Mouse (Mus musculus) heart, embryonic 15.5 days (tissue): ENCODE results near the gene Golga4. TPM values are rescaled to one million over a fixed set of nuclear protein-coding genes. Genes with fewer than 3 reads are reported as not detected.

Source experiments
- ATAC-seq: fragments of 200-750 bp; cut with Nextera tagmentation; replicated peaks from 2 replicates; pipeline ENCODE4 v1.8.0; 2017; ENCODE audit warnings: low read depth, moderate TSS enrichment; ENCODE audit not compliant: insufficient number of reproducible peaks, insufficient read depth, low FRiP score
- H3K27ac ChIP-seq: fragments of 300-500 bp; sonication (generic); 2 replicates; pipeline ENCODE4 v1.5.1; 2015; ENCODE audit warnings: mild to moderate bottlenecking, inconsistent platforms
- H3K27me3 ChIP-seq: fragments of 300-500 bp; sonication (generic); 2 replicates; pipeline ENCODE4 v1.6.1; 2015; ENCODE audit warnings: inconsistent platforms
- H3K36me3 ChIP-seq: fragments of 300-500 bp; sonication (generic); 2 replicates; pipeline ENCODE4 v1.6.1; 2015; ENCODE audit warnings: mild to moderate bottlenecking, inconsistent platforms
- H3K4me1 ChIP-seq: fragments of 300-500 bp; sonication (generic); replicated peaks from 2 replicates; pipeline ENCODE4 v1.6.1; 2015; ENCODE audit warnings: inconsistent platforms
- H3K4me2 ChIP-seq: fragments of 300-500 bp; sonication (generic); 2 replicates; pipeline ENCODE4 v1.6.1; 2015; ENCODE audit warnings: inconsistent platforms, mild to moderate bottlenecking, moderate library complexity
- H3K4me3 ChIP-seq: fragments of 300-500 bp; sonication (generic); 2 replicates; pipeline ENCODE4 v1.5.1; 2015; ENCODE audit warnings: mild to moderate bottlenecking, inconsistent platforms
- H3K9ac ChIP-seq: fragments of 300-500 bp; sonication (generic); 2 replicates; pipeline ENCODE4 v1.6.1; 2015; ENCODE audit warnings: mild to moderate bottlenecking, inconsistent platforms
- H3K9me3 ChIP-seq: fragments of 300-500 bp; sonication (generic); replicated peaks from 2 replicates; pipeline ENCODE4 v1.6.1; 2016; ENCODE audit warnings: inconsistent platforms
- WGBS: fragments of 180-500 bp; shearing (Covaris S2); methylation state at CpG from one replicate; pipeline ENCODE4 v1.1.7; 2015; ENCODE audit warnings: mixed read lengths; 5-methylcytosine and 5-hydroxymethylcytosine counted together
- polyA plus RNA-seq: library from polyadenylated mRNA; unstranded; fragments of >200 nt; fragmentation: Nextera tagmentation; extraction: Ambion mirVana; gene quantifications from 2 replicates; pipeline ENCODE4 v1.2.1, GENCODE M21; 2015

Golga4 gene
- polyA plus RNA-seq, 1 experiment from 2014 or later = 46.1 TPM

- H3K27me3 ChIP-seq = 0 out of 2 replicates have a peak, but pooled peaks cover 7% of the 10 kb centered on the region
- peaks cover 61% of the 10 kb centered on the region for H3K4me1 ChIP-seq
- WGBS = 43% methylated on average over 4 of the region's 4 CpGs
- no peak overlapping the region for H3K9ac ChIP-seq
- 0 out of 2 replicates have a peak overlapping the region, but pooled peaks have one; percentile 1 for H3K4me3 ChIP-seq
- H3K9me3 ChIP-seq = no peaks in the 10 kb centered on the region
- H3K27ac ChIP-seq = peak overlapping the region; percentile 5; the same call in 1 of the 2 replicates
- H3K36me3 ChIP-seq = no peaks in the 10 kb centered on the region
- ATAC-seq = no peak
- peak overlapping the region; percentile 30; the same call in 1 of the 2 replicates for H3K4me2 ChIP-seq
These were observed 102.5 kb downstream of the Golga4 start for GRCm38 (mm10) chr9:118608556-118608955.

GRCm38 (mm10) chr9:118610060-118610459, 104.0 kb downstream of the Golga4 start:
- peaks cover 61% of the 10 kb centered on the region for H3K4me1 ChIP-seq
- no peak overlapping the region for H3K4me3 ChIP-seq
- H3K9ac ChIP-seq = no peak overlapping the region
- H3K27me3 ChIP-seq = no peaks in the 10 kb centered on the region
- H3K27ac ChIP-seq = 0 out of 2 replicates have a peak overlapping the region, but pooled peaks have one; percentile 18
- H3K36me3 ChIP-seq = no peaks in the 10 kb centered on the region
- no peak overlapping the region for H3K4me2 ChIP-seq
- H3K9me3 ChIP-seq = no peaks in the 10 kb centered on the region
- WGBS = 57% methylated on average over 10 of the region's 10 CpGs
- no peak for ATAC-seq

GRCm38 (mm10) chr9:118611111-118611541, 105.1 kb downstream of the Golga4 start:
- Histone ChIP-seq H3K27ac (peak overlapping the region; percentile 54), H3K4me2 (peak overlapping the region; percentile 53), H3K4me1 (peaks cover 53% of the 10 kb centered on the region), H3K36me3 (no peaks in the 10 kb centered on the region), H3K9ac (no peak overlapping the region), H3K9me3 (no peaks in the 10 kb centered on the region), H3K4me3 (peak overlapping the region; percentile 23), H3K27me3 (no peaks in the 10 kb centered on the region)
- peak; percentile 15; the same call in 1 of the 2 replicates for ATAC-seq
- WGBS = 19% methylated on average over 14 of the region's 14 CpGs

GRCm38 (mm10) chr9:118611958-118612581, 106.0 kb downstream of the Golga4 start:
- Histone ChIP-seq H3K4me1 (peaks cover 49% of the 10 kb centered on the region), H3K27me3 (no peaks in the 10 kb centered on the region), H3K9ac (no peak overlapping the region), H3K27ac (no peak overlapping the region), H3K9me3 (no peaks in the 10 kb centered on the region), H3K4me2 (peak overlapping the region; percentile 53), H3K36me3 (no peaks in the 10 kb centered on the region), H3K4me3 (no peak overlapping the region)
- ATAC-seq = no peak
- 37% methylated on average over 20 of the region's 20 CpGs for WGBS

GRCm38 (mm10) chr9:118617237-118617636, 111.2 kb downstream of the Golga4 start:
- Histone ChIP-seq H3K4me1 (peaks cover 8% of the 10 kb centered on the region), H3K9me3 (no peaks in the 10 kb centered on the region), H3K27ac (no peak overlapping the region), H3K36me3 (no peaks in the 10 kb centered on the region), H3K4me2 (no peak overlapping the region), H3K4me3 (no peak overlapping the region), H3K27me3 (no peaks in the 10 kb centered on the region), H3K9ac (no peak overlapping the region)
- ATAC-seq = no peak
- WGBS = 71% methylated on average over 5 of the region's 5 CpGs

GRCm38 (mm10) chr9:118618732-118619250, 112.7 kb downstream of the Golga4 start:
- Histone ChIP-seq H3K36me3 (no peaks in the 10 kb centered on the region), H3K9me3 (no peaks in the 10 kb centered on the region), H3K4me1 (0 out of 2 replicates have a peak, but pooled peaks cover 4% of the 10 kb centered on the region), H3K4me2 (no peak overlapping the region), H3K27me3 (no peaks in the 10 kb centered on the region), H3K9ac (no peak overlapping the region), H3K4me3 (no peak overlapping the region), H3K27ac (no peak overlapping the region)
- ATAC-seq = no peak
- WGBS = 62% methylated on average over 3 of the region's 3 CpGs

- no peak overlapping the region for H3K4me3 ChIP-seq
- H3K4me2 ChIP-seq = no peak overlapping the region
- H3K9ac ChIP-seq = no peak overlapping the region
- H3K4me1 ChIP-seq = 0 out of 2 replicates have a peak, but pooled peaks cover 4% of the 10 kb centered on the region
- no peaks in the 10 kb centered on the region for H3K9me3 ChIP-seq
- H3K36me3 ChIP-seq = no peaks in the 10 kb centered on the region
- no peaks in the 10 kb centered on the region for H3K27me3 ChIP-seq
- WGBS = 60% methylated on average over 4 of the region's 4 CpGs
- H3K27ac ChIP-seq = no peak overlapping the region
- ATAC-seq = no peak
These were observed 114.7 kb downstream of the Golga4 start for GRCm38 (mm10) chr9:118620807-118621206.

- no peaks in the 10 kb centered on the region for H3K36me3 ChIP-seq
- no peak overlapping the region for H3K4me3 ChIP-seq
- H3K4me2 ChIP-seq = no peak overlapping the region
- no peak overlapping the region for H3K9ac ChIP-seq
- no peak for ATAC-seq
- H3K27ac ChIP-seq = no peak overlapping the region
- WGBS = 87% methylated on average over 6 of the region's 6 CpGs
- H3K4me1 ChIP-seq = 0 out of 2 replicates have a peak, but pooled peaks cover 4% of the 10 kb centered on the region
- H3K9me3 ChIP-seq = no peaks in the 10 kb centered on the region
- H3K27me3 ChIP-seq = no peaks in the 10 kb centered on the region
These were observed 115.6 kb downstream of the Golga4 start for GRCm38 (mm10) chr9:118621691-118622090.

GRCm38 (mm10) chr9:118622376-118623166, 116.5 kb downstream of the Golga4 start:
- Histone ChIP-seq H3K4me3 (no peak overlapping the region), H3K36me3 (peaks cover 2% of the 10 kb centered on the region; the same call in 1 of the 2 replicates), H3K4me1 (0 out of 2 replicates have a peak, but pooled peaks cover 4% of the 10 kb centered on the region), H3K9ac (no peak overlapping the region), H3K27ac (no peak overlapping the region), H3K4me2 (no peak overlapping the region), H3K27me3 (no peaks in the 10 kb centered on the region), H3K9me3 (no peaks in the 10 kb centered on the region)
- 70% methylated on average over 18 of the region's 18 CpGs for WGBS
- no peak for ATAC-seq

- Histone ChIP-seq H3K9ac (no peak overlapping the region), H3K4me2 (no peak overlapping the region), H3K36me3 (peaks cover 2% of the 10 kb centered on the region; the same call in 1 of the 2 replicates), H3K27me3 (no peaks in the 10 kb centered on the region), H3K9me3 (no peaks in the 10 kb centered on the region), H3K27ac (no peak overlapping the region), H3K4me1 (0 out of 2 replicates have a peak, but pooled peaks cover 4% of the 10 kb centered on the region), H3K4me3 (no peak overlapping the region)
- WGBS = 67% methylated on average over 9 of the region's 9 CpGs
- no peak for ATAC-seq
These were observed 117.4 kb downstream of the Golga4 start for GRCm38 (mm10) chr9:118623483-118623882.

- Histone ChIP-seq H3K9ac (no peak overlapping the region), H3K4me2 (no peak overlapping the region), H3K27ac (no peak overlapping the region), H3K27me3 (no peaks in the 10 kb centered on the region), H3K9me3 (no peaks in the 10 kb centered on the region), H3K36me3 (peaks cover 5% of the 10 kb centered on the region), H3K4me3 (no peak overlapping the region), H3K4me1 (0 out of 2 replicates have a peak, but pooled peaks cover 4% of the 10 kb centered on the region)
- WGBS = 63% methylated on average over 7 of the region's 7 CpGs
- no peak for ATAC-seq
These were observed 118.1 kb downstream of the Golga4 start for GRCm38 (mm10) chr9:118624146-118624545.
